Mouse (Mus musculus) ovary, postnatal 14 days (tissue): ENCODE results near the gene Cd79a.
"Not testable (repeated sequence)": the region's sequence is repeated elsewhere in the genome, so short reads cannot be mapped to it uniquely, and the experiment has no call there.

Experiments
- DNase-seq: peaks from one replicate; pipeline ENCODE4 v3.0.0; 2022; ENCODE audit warnings: low spot score

The Cd79a gene

DNA sequence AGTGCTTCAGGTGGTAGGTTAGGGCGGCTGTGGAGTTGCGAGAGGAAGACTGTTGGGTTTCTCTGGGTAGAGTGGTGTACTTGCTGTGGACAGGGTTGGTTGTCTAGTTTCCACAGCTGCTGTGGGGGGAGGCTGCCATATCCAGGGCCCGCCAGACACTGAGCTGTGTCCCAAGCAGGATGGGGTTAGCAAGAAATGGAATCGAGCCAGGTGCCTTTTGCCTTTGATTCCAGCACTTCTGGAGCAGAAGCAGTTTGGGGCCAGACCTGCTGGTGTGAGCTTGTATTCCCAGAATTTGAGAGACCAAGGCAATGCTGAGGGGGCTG lies 10.9 kb upstream of the Cd79a start:
- DNase-seq, result no peak

DNA sequence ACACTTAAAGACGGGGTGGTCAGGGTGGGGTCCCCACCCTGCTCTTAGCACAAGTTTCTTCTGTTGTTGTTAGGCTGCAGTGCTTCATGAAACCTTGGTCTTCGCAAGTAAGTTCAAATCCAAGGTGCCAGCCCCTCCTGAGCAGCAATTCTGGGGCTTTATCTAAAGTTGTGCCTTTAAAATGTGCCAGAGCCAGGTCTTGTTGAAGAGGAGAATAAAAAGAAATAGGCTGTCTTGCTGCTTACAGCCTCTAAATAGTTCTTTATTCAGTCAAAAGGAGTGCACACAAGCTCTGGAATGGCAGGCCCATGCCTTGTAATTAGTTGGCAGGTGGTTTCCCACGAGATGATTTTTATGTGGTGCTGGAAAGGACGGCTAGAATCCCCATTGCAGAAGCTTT lies 10.1 kb upstream of the Cd79a start:
- no peak for DNase-seq

DNA sequence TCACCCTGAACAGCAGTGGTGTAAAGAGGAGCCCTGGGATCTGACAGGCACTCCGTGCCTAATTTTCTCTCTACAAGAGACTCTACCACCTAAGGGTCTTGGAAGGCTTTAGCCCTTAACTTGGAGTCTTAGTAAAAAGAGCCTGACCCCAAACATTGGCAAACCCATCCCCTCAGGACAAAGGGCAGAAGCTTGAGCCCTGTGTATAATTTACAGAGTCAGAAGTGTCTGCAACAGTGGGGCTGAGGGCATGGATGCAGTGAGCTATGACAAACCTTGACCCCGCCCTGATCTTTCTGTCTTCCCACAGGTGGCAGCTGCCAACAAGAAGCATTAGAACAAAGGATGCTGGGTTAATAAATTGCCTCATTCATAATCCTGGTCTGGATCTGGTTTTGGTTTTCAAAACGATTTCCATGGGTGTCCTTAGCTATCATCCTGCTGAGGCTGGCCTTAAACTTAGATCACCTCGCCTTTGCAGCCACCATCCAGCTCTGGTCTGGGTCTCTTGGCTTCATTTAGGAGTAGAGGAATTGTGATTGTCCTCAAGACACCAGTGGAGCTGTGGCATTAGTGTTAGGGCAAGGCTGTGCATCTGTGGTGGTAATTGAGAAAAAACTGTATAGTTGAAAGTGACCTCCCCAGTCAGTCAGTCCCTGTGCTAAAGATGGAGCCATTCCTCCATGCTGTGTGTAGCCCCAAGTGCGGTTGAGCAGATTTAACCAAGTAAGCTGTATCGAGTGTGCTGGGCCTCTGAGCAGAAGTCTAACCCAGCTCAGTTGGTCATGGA lies 7.6 kb upstream of the Cd79a start:
- DNase-seq, result no peak

DNA sequence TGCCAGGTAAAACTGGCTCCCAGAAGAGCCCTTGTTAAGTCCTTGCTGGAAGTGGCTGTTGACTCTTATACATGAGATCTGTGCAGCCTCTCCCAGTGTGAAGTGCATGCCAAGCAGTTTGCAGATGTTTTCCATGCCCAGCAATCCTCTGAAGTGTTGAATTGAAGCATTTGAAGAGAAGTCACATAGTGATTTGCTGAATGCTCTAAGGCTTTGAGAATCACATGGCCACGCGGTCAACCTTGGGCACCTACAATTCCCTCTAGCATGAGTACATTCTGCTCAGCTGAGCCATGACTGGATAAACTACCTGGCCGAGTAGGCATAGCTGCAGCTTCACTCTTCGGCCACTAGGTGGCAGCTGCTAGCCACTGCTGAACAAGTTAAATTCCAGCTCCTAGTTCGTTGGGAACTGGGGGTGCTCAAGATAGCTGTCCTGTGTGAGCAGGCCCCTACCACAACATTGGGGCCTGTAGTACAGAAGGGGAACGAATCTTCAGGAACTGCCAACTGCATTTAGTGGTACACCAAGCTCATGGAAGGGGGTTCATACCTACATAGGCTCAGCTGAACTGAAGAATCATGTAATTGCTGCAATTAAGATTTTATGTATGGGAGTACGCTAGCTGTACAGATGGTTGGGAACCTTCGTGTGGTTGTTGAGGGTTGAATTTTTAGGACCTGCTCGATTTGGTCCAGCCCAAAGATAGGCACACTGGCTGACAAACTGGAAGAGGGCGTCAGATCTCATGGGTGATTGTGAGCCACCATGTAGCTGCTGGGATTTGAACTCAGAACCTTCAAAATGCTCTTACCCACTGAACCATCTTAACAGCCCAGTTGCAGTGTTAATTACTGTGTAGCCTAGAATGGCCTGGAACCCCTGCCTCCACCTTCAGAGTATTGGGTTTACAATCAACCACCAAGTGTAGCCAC lies 6.6 kb upstream of the Cd79a start:
- peak; percentile 69 for DNase-seq

DNA sequence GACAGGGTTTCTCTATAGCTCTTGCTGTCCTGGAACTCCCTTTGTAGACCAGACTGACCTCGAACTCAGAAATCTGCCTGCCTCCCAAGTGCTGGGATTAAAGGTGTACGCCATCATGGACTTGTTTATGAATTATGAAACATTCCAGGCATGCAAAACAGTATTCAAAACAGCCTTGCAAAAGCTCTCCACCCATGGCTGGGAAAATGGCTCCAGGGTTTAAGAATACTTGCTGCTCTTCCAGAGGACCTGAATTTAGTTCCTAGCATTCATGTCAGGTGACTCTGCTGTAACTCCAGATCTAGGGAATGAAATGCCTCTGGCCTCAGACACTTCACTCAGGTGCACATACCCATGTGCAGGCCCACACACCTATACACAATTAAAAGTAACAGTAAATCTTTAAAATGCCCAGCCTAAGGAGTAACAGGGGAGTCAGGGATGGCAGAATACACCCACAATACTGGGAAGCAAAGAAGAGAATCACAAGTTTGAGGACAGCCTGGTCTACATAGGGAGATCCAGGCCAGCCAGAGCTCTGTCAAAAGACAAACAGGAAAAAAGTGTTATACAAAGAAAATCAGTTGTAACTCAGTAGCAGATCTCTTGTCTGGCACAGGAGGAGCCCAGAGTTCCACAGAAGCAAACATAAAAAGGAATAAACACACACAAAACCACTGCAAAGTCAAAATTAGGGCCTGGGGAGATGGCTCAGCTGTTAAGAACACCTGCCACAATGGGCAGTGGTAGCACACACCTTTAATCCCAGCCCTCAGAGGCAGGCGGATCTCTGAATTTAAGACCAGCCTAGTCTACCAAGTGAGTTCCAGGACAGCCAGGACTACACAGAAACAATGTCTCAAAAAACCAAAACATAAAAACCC lies 5.7 kb upstream of the Cd79a start:
- DNase-seq, result no peak

DNA sequence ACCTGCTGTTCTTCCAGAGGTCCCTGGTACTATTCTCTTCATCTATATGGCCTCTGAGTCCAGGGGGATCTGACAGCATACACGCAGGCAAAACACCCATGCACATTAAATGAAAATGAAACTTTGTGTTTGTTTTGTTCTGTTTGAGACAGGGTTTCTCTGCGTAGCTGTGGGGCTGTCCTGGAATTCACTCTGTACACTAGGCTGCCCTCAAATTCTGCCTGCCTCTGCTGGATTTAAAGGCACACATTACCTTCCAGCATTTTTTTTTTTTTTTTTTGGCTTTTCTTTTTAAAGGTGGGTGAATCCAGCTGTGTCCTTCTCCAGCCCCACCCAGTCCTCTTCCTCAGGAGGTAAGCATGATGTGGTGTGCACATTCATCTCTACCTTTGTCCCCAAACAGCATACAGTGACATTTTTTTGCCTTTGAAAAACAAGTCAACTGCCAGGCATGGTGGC lies 5.0 kb upstream of the Cd79a start:
- no peak for DNase-seq

DNA sequence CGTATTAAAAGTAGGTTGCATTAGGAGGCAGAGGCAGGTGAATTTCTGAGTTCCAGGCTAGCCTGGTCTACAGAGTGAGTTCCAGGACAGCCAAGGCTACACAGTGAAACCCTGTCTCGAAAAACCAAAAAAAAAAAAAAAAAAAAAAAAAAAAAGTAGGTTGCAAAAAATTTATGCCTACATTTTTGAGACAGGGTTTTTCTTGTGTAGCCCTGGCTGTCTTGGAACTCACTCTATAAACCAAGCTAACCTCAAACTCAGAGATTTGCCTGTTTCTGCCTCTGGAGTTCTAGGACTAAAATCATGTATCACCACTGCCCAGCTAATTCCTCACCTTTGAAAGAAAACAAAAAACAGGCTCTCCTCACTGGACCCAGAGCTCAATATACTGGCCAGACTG lies 1.4 kb upstream of the Cd79a start:
- DNase-seq, result not testable (repeated sequence)

DNA sequence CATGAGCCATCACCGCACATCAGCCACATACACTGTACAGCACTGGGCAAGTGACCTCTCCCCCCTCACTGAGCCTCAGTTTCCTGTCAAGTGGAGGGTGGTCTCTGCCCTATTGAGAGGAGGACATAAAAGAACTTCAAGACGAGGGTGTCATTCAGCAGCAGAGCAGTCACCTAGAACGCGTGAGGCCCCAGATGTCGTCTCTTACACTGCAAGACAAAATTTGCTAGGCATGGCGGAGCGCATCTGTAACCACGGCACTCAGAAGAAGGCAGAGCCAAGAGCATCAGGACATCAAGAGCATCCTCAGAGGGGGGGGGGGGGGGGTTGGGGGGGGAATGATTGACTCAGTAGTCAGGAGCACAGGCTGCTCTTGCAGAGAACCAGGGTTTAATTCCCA lies 912 bp upstream of the Cd79a start:
- DNase-seq, result no peak

DNA sequence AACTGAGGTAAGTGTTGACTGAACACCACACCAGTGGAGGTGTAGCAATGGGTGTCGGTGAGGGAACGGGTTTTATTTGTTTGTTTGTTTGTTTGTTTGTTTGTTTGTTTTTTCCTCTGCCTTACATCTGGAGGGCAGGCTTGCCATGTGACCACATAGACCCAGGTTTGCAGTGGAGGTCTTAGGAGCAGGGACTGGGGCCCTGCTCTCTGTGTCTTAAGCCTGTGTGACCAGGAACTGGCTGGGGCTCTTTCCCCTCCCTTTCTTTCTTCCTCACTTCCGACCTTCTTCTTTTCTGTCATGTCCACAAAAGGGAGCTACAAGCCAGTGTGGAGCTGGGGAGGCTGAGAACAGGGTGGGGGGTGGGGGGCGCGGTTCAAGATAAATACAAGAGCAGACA lies 778 bp downstream of the Cd79a start:
- DNase-seq, result no peak

DNA sequence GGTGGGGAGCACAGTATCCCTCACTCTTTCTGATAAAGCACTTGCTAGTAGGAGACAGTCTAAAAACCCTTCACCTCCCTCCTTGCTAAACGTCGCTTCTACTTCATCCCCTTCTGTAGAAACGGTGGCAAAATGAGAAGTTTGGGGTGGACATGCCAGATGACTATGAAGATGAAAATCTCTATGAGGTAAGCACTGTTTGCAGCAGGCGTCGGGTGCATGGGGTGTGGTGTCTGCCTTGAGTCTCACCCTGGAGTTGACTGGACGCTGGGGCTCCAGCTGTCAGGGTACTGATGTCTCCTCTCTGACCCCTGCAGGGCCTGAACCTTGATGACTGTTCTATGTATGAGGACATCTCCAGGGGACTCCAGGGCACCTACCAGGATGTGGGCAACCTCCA lies 3.9 kb downstream of the Cd79a start:
- no peak for DNase-seq

DNA sequence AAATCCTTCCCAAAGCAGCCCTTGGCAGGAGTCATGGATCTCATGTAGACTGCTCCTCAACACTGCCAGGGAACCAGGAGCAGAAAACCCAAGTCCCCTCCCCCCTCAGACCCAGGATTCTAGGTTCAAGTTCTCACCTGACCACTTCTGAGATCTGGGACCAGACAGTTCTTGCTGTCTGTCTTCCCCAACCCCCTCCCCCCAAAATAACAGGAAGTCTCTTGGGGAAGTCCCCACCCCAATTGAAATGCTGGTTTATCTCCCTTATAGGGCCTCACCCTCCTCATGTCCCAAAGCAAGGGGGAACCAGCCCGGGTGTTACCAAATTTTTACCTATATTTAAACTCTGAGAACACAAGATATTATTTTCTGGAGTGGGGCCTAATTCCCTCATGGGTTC lies 4.7 kb downstream of the Cd79a start:
- DNase-seq, result no peak

DNA sequence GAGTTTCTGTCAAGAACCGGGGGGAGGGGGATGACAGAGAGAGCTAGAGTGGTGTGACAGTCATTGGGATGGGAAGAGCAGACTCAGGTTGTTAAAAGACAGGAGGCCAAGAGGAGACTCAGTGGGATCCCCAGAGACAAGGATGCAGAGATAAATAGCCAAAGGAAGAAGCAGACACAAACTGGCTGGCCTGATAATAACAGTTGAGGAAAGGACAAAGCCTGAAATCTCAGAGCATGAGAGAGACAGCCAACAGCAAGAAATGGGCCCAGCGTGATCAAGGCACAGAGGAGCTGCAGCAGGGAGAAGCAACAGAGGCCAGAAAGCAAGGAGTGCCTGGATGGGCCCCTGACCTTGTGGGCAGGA lies 5.1 kb downstream of the Cd79a start:
- no peak for DNase-seq

DNA sequence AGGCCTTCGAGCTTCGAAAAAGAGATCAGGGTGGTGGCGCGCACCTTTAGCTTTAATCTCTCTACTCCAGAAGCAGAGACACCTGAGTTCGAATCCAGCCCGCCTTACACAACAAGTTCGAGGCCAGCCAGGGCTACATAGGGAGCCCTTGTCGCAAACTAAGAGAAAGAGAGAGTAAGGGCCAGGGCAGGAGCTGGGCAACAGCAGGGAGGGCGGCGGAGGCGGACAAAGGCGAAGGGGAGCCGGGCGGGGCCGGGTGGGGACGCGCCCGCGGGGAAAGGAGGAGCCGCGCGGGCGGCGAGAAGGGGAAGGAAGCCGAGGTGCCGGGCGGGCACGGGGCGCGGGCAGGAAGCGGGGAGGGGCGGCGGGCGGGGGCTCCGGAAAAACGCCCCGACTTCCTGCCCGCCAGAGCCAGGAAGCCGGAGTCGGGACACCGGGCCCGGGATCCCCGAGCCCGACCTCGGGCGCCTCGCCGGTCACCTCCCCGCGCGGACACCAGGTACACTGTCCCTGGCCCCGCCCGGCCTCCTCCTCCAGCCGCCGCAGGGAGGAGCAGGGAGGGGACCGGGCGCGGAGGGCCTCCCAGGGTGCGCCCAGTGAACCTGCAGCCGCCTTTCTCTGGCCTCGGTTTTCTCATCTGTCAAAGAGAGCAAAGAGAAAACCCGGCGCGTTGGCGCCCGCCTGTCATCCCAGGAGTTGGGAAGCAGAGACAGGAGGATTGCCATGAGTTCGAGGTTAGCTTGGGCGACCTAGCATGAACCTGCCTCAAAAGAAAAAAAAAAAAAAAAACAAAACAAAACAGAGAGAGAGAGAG lies 5.7 kb downstream of the Cd79a start, which contains the start of gene Arhgef1:
Arhgef1 (plus strand) TSS at position 283 of the 814 bp plus-strand sequence.
- DNase-seq, result peak; percentile 55

DNA sequence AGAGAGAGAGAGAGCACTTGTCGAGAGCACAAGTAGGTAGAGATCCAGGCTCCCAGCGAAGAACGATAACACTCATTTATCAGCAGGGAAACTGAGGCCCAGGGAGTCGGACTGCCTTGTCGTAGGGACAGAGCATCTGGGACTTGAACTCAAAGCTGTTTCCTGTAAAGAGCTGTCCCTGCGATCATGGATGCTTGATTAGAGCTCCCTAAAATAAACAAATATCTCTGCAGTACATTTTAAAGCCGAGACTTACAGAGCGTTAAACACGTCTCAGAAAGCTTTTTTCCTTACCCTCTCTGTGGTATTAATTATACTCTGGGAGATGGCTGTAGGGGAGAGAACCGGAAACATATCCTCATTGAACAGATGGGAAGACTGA lies 6.3 kb downstream of the Cd79a start:
- DNase-seq, result no peak

DNA sequence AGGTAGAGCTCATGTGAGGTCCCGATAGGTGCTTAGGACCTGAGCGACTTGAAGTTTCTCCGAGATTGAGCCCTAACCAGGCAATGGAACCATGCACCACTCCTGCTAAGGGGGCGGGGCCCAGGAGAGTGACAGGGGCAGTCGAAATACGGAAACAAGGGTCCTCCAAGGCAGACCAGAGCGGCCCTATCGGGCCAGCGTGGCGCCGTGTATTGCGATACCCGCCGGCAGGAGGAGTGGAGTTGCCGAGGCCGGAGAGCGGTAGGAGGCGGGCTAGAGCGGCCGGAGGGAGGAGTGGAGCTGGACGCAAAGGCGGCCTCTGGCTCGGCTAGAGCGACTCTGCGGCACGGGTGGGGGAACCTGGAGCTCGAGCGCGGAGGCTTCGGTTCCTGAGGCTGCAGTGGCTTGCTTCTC lies 6.9 kb downstream of the Cd79a start:
- DNase-seq, result peak; percentile 94

DNA sequence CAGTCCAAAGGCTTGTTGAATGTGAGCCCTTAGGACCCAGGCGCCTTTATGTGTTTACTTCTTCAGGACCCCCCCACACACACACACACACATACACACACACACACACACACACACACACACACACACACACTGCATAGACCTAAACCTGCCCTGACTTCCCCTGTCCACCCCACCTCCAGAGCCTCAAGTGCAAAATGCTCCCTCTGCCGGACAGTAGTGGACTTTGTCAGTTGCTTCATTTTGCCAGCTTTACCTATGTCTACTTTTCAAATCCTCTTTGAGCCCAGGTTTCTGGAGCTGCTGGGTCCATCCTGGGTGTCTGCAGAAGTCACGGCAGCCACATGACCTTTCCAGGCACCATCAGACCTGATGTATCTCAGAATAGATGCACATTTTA lies 7.8 kb downstream of the Cd79a start:
- peak; percentile 55 for DNase-seq

DNA sequence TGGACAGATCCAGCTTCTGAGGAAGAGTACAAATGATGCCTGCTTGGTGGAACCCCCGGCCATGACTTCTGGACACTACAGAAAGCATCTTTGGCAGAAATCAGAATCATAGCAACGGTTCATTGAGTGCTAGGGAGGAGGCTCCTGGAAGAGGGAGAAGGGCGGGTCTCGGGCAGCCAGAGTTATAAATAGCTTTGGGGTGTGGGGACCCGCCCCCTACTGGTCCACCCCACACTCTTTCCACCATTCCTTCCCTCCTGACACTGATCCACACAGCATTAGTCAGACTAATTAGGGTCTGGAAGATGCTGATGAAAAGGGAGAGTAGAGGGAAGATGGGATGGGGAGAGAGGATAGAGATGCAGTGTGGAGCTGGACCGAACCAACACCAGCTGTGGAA lies 9.4 kb downstream of the Cd79a start:
- no peak for DNase-seq

DNA sequence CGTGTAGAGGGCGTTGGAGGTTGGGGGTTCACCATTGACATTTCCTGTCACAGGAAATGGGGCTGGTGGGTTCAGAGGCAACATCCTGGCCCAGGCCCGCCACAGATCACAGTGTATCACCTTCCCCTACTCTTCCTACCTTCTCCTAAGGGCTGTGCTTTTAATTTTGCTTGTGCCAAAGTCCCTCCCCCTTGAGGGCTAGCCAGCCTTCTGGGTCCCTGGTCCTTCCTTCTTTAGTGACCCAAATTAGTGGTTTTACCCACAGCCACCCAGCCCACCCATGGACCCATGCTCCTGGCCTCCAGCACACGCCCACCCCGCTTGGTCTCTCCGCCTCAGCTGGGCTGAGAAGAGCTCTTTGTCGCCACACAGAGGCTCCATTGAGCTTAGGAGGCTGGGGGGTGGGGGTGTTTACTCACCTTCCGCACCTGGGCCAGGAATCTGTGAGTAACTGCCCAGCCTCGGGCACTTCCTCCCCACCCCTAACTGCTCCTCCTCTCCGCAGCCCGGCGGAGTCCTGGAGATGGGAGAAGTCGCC lies 10.1 kb downstream of the Cd79a start:
- DNase-seq, result no peak

DNA sequence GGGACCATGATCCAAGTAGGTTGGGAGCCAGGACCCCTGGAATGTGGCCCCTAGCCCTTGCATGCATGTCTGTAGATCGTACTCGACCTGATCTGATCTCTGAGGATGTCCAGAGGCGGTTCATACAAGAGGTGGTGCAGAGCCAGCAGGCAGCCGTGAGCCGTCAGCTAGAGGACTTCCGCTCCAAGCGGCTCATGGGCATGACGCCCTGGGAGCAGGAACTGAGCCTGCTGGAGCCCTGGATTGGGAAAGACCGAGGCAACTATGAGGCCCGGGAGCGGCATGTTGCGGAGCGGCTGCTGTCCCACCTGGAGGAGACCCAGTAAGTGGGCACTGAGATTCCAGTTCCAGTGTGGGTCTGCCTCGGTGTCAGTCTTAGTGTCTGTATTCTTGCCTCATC lies 15.3 kb downstream of the Cd79a start:
- no peak for DNase-seq

DNA sequence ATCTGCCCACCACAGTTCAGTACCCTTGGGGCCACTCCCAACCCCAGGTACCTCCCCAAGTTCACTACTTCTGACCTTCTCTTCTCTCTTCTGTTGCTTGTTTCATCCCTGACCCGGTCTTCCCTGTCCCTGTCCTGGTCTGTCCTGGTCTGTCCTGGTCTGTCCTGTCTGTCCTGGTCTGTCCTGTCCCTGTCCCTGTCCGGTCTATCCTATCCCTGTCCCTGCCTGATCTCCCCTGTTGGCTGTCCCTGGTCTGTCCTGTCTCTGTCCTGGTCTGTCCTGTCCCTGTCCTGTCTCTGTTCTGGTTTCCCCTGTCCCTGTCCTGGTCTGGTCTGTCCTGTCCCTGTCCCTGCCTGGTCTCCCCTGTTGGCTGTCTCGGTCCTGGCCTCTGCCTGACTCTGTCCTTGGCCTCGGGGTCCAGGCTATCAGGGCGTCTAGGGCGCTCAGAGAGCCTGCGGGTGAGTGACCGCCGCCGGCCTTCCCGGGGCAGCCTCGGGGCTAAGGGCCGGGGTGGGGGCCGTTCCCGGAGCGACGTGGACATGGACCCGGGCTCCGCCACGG lies 21.7 kb downstream of the Cd79a start:
- DNase-seq, result no peak

DNA sequence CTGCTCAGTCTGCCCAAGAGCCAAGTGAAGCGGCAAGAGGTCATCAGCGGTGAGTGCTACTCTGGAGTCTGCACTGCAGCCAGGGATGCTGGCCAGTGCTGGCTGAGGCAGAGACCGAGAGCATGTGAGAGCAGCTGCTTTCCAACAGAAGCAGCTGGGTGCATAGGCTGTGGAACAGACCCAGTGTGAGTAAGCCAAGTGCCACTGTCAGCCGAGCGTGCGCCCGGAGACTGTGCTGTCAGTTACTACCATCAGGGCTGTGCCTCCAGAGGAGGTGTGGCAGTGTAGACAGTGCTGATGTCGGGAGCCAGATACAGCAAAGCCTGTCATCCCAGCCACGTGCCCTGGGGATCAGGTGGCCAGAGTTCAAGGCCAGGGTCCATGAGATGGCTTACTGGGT lies 22.5 kb downstream of the Cd79a start:
- no peak for DNase-seq
